Mouse (Mus musculus): ENCODE data around the gene Zan.

GRCm38 (mm10) chr5:137338663-137339289 is 138.1 kb downstream of the Zan start:
- TF ChIP-seq CTCF (IDR thresholded peaks at IDR 0.05; ENCODE audit: low read depth, low read length) (no peak), POLR2A (IDR thresholded peaks at IDR 0.05; ENCODE audit: insufficient read depth, low read length) (peak; percentile 6), EP300 (IDR thresholded peaks at IDR 0.05; ENCODE audit: insufficient read depth, low read depth, low read length) (no peak)

All from ES-Bruce4 (cell line).